Mouse (Mus musculus): Measurements from ENCODE around the gene Afap1l2. TPM values are rescaled to one million over a fixed set of nuclear protein-coding genes. Genes with fewer than 3 reads are reported as not detected.

The Afap1l2 gene
- total RNA-seq, 2 experiments from 2014 or later: 6.7 to 10.2 TPM

DNA sequence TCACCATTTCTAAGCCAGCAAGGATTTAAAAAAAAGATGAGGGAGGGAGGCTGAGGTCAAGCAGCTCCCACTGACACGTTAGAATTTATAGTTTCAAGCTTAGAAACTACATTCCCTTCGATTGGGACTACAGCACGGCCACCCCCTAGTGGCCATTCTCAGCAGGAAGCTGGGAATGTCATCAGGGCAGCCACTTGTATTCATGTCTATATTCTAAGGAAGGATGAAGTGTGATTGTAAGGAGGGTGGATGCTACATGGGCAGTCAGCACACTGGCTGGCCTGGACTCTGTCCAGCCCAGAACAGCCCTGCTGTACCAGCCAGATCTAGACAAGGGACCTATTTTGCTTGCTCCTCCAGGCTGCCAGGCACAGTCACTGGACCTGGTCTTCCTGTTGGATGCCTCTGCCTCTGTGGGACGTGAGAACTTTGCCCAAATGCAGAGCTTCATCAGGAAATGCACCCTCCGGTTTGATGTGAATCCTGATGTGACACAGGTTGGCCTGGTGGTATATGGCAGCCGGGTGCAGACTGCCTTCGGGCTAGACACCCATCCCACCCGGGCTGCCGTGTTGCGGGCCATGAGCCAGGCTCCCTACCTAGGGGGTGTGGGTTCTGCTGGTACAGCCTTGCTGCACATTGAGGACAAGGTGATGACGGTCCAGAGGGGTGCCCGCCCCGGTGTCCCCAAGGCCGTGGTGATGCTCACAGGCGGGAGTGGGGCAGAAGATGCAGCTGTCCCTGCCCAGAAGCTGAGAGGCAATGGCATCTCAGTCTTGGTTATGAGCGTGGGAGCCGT, 99.4 kb downstream of the Afap1l2 start:
- DNase-seq (ENCODE audit: low spot score in 2 of 2): peak in 1 of 2 experiments; percentile 19
- intact Hi-C loops (cut with DNase I): no loop called here

DNA sequence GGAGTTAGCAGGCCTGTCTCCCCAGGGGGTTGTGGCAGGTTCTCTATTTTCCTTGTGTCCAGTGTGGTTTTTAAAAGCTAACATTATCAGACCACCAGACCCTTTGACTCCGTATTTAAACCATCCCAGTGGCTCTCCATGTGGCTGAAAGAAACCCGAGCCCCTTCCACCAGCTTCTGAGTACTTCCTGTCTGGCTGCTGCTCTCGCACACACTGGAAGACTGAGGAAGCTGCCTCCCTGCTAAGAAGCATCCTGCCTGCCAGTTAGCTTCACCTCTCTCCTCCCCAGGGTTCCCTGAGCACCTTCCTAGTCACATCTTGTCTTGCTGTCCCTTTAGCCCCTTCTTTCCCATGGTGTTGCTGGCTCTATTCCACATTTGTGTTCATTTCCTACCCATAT, 100.2 kb downstream of the Afap1l2 start:
- no peak for DNase-seq (ENCODE audit: low spot score in 2 of 2)
- intact Hi-C loops (cut with DNase I): no loop called here

DNA sequence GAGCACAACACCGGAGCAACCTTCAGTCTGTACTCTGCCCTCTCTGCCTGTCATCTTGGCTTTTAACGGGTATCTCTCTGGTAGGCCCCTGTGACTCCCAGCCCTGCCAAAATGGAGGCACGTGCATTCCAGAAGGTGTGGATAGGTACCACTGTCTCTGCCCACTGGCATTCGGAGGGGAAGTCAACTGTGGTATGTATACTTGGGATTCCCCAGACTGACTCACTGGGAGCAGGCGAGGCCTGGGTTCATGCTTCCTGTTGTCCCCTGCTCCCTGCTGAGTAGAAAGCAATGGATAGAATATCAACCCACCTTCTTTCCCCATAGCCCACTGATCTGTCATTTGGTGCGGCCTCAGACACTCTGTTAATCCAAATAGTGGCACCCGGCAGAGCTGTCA, 102.6 kb downstream of the Afap1l2 start:
- intact Hi-C loops (cut with DNase I): no loop called here

DNA sequence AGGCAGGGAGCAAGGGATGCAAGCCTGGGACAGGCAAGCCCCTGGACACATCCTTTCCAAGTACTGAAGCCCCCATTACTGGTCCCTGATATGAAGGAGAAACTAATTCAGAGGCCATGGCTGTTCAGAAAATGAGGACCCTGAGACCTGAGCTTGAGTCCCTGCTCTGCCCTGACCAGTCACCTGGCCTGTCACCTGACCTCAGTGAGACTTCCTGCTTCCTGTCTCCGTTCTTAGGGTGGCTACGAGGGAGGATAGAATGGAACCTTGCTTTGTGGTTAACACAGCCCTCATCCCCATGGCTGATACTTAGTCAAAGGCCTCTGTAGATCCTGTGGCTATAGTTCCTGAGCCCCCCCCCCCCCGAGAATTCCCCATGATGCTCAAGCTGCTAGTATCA, 103.9 kb downstream of the Afap1l2 start:
- no peak for DNase-seq (ENCODE audit: low spot score in 2 of 2)
- intact Hi-C loops (cut with DNase I): no loop called here

More for the DNA sequence above, 102.6 kb downstream of the Afap1l2 start:
- DNase-seq (ENCODE audit: low spot score in 2 of 2): no peak

DNA sequence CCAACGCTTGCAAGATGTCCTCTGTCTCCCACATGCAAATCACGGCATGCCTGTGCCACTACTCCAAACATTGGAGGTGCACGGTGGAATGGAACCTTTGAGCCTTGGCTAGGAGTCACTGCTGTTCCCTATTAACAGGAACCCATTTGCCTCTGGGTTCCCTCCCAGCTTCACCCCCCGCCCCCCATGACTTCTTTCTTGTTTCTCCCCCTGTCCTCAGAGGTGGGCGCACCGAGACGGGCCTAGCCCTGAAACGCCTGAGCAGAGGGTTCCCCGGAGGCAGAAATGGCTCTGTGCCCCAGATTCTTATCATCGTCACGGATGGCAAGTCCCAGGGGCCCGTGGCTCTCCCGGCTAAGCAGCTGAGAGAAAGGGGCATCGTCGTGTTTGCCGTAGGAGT, 110.4 kb downstream of the Afap1l2 start:
- intact Hi-C loops (cut with DNase I): no loop called here
- no peak for DNase-seq (ENCODE audit: low spot score in 2 of 2)

DNA sequence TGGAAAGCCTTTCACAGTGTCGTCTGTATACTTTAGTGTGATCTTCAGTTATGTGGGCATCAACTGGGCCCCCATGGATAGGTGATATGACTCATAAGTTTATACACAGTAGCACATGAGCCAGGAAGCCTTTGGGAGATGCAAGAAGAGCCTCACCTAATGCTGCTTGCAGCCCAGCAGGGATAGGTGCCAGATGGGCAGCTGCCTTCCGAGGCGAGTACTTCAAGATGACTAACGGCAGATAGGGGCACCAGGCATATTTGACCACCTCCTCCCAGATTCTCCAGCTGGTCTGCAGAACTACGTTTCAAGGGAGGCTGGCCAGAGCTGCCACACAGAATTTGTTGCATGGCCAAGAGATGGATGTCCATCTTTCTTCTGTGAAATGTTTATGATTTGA, 114.7 kb downstream of the Afap1l2 start:
- DNase-seq (ENCODE audit: low spot score in 2 of 2): no peak
- intact Hi-C loops (cut with DNase I): no loop called here

DNA sequence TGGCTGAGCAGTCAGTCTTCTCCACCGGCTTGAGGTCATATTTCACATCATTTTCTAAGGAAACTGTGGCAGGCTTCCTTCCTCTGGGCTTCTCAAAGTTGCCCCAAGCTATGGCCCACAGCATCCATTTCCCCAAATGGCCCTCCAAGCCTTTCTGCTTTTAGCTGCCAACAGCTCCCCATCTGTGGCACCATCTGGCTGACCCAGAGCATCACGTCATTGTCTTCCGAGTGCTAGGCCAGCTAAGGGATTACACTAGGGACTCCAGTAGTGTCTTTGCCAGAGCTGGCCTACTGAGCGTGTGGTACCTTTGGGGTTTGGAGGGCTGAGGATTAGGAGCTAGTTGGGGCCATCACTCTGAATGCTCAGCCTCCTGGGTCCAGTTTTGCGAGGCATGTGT, 115.4 kb downstream of the Afap1l2 start:
- intact Hi-C loops (cut with DNase I): no loop called here
- no peak for DNase-seq (ENCODE audit: low spot score in 2 of 2)

DNA sequence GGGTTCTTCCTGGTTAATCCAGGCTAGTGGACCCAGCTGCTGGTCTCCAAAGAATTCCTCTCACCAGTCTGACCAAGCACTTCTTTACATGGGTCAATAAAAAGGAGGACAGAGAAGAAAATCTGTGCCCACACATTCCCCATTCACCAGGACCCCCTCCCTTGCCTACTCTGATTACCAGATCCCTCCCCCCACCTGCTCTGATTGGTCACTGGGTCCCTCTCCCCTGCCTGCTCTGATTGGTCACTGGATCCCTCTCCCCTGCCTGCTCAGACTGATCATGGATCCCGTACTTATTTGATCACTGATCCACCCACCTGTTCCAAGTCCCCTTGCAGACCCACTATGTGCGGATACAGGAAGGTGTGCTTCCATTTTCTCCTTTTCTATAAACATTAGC, 116.6 kb downstream of the Afap1l2 start:
- intact Hi-C loops (cut with DNase I): no loop called here
- DNase-seq (ENCODE audit: low spot score in 2 of 2): no peak

DNA sequence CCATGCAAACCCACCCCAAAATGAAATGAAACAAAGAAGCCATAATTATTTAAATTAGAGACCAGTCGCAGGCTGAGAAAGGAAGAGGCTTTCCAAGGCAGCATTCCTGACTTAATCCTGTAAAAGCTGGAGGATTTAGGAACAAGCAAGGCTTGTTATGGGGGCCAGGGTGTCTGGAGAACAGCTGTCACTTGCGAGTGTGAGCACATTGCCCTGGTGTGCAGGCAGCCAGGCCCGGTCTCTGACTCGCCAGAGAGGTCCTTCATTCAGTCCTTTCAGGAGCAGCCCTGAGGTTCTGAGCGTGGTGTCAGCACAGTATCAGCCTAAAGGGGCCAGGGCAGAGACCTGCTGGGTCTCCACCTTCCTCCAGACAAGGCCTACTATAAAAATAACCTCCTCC, 119.4 kb downstream of the Afap1l2 start:
- no peak for DNase-seq (ENCODE audit: low spot score in 2 of 2)

DNA sequence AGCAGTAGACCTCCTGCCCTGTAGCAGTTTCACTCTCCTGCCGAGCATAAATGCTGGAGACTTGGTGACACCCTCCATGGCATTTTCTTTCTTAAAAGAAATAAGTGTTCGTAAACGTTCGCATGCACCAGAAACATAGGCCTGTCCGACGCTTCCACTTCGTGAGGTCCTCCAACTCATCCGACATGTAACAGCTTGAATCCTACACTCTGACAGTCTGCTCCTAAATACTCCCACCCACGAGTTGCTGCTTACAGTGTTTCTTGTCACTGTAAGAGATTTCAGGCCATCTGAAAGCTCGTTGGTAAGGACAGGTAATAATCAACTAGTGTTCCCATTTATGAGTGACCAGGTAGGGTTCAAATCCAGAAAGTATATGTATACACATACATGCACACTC, 120.1 kb downstream of the Afap1l2 start:
- intact Hi-C loops (cut with DNase I): no loop called here
- DNase-seq (ENCODE audit: low spot score in 2 of 2): no peak

More for the DNA sequence above, 119.4 kb downstream of the Afap1l2 start:
- intact Hi-C loops (cut with DNase I): no loop called here

DNA sequence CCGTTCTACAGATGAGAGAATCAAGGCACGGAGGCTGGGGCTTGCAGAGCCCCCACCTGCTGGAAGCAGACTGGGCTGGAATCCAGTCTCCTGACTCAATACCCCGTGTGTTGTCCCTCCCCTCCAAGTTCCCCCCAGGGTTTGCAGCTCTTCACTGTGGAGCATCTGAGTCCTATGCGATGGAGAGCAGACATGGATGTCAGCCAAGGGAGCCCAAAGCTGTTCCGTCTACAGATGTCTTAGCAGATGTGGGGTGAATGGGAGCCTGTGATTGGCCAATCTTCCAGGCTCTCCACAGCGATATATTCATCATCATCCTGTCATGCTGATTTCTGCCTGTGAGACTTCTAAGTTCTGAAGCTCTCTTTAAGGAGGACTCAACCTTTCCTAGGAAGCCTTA, 130.7 kb downstream of the Afap1l2 start:
- DNase-seq (ENCODE audit: low spot score in 2 of 2): no peak
- intact Hi-C loops (cut with DNase I): no loop called here

DNA sequence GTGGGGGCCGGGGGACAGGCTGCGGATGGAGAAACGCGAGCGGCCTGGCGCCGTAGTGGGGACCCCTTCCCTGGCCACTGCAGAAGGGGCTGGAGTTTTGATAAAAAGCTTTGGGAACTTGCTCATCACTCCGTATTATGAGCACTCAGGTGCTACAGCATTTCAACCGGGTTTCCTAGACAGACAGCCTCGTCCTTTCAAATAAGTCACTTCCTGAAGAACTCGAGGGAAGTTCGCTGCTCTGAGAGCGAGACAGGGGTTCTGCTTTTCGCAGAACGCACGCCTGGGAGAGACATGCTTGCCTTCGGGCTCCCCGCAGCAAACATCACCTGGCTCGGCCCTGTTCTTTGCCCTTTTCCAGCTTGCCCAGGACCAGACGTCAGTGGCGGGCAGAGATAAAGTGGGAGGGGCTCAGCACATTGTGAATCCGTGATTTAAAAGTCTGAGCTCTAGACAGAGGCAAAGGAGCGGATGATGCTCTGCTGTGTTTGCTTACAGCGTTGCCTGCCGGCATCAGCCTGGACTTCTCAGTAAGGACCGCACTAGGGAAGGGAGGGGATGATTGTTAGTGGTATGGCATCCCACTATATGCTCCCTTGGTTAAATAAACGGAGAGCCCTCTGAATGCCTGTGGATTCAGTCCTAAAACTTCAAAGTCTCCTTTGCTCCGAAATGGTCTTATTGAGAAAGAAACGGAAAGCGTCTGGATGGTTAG, 133.3 kb downstream of the Afap1l2 start:
- intact Hi-C loops (cut with DNase I): no loop called here
- DNase-seq (ENCODE audit: low spot score in 2 of 2): no peak

DNA sequence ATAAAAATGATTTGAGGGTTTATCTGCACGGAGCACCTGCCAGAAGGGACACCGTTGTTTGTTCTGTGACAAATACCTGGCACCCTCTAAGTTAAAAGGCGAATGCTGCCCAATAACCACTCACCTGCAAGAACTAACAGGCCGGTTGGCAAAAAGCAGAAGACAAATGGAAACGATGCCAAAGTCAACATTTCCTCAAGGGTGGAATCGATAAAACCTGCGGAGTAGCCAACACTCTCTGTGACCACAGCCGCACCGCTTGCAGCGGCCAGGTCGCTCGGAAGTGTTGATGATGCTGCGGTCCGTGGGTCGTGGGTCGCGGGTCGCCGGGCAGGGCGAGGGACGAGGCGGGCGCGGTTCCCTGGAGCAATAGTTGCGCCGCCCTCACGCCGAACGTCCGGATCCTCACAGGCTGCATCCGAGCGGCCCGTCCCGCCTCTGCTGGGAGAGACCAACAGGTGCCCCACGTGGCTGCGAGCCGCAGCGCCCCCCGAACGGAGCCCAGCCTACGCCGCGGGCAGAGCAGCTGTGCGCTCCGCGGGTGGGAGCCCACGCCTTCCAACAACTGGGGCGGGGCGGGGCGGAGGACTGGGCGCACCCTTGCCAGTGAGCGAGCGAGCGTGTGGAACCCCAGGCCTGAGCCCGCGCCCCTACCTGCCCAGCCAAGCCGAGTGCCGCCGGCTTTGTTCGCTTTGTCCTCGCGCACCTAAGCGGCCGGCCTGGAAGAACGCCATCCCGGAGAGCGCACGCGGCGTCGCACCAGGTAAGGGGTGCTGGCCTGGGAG, 134.0 kb downstream of the Afap1l2 start, which contains the start of gene Vwa2:
Vwa2 (plus strand) TSS at position 434 of the 785 bp plus-strand sequence.
- DNase-seq (ENCODE audit: low spot score in 2 of 2): peak in 1 of 2 experiments; percentile 16

DNA sequence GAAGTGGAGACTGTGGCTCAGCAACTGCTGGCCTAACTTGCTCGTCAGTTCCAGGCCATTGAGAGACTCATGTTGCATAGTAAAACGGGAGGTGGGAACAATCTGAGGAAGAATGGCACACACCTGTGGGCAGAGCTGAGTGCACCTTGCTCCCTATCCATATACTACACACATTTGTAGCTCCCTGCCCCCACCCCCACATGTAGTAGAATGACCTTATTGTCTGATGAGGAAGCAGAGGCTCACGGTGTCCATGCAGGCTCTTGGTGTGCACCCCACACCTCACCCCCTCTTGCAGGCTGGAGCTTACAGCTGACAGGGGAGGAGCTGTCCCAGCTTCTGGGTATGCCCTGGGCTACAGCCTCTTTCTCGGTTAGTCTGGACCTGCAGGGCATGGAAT, 140.3 kb downstream of the Afap1l2 start:
- intact Hi-C loops (cut with DNase I): no loop called here
- no peak for DNase-seq (ENCODE audit: low spot score in 2 of 2)

More for the DNA sequence above, 134.0 kb downstream of the Afap1l2 start, which contains the start of gene Vwa2:
- intact Hi-C loops (cut with DNase I): no loop called here

Other genes with a start within 250 kb of the Afap1l2 start
- gene Ccdc186, start 186.0 kb downstream of the Afap1l2 start, total RNA-seq (2021): 10 to 100 TPM; 48.3 to 56.6 TPM
- gene Tdrd1, start 182.0 kb downstream of the Afap1l2 start, total RNA-seq (2021): under 1 TPM; 0.59 to 0.75 TPM
- not detected for gene Vwa2, start 134.0 kb downstream of the Afap1l2 start, total RNA-seq (2021)

All from left cerebral cortex, postnatal 36 days (tissue).